Mouse (Mus musculus) CH12.LX (cell line): ENCODE data around the gene Trpm3. TPM values are rescaled to one million over a fixed set of nuclear protein-coding genes. Genes with fewer than 3 reads are reported as not detected.

Experiments used
- DNase-seq: peaks from one replicate; pipeline ENCODE4 v3.0.0-alpha.2; 2013; ENCODE audit errors: extremely low read depth
- H3K27ac ChIP-seq: 2 replicates; pipeline ENCODE4 v1.5.1; 2012; ENCODE audit warnings: low read depth, mild to moderate bottlenecking, control low read depth, moderate library complexity; ENCODE audit not compliant: insufficient read depth
- H3K27me3 ChIP-seq: replicated peaks from 2 replicates; pipeline ENCODE3; 2012; ENCODE audit warnings: inconsistent platforms
- H3K36me3 ChIP-seq, 2 experiments: replicated peaks in 1 of 2; 2 replicates each; pipeline versions ENCODE3 to v1.6.1; 2012; ENCODE audit warnings: inconsistent platforms in 1 of 2, low read length in 1 of 2, mild to moderate bottlenecking in 1 of 2, mixed read lengths in 1 of 2, moderate library complexity in 1 of 2; ENCODE audit not compliant: control insufficient read depth in 1 of 2, insufficient read depth in 1 of 2
- H3K4me1 ChIP-seq, 2 experiments: 2 replicates each; pipeline ENCODE4 v1.6.1; 2012; ENCODE audit warnings: inconsistent platforms in 1 of 2, moderate library complexity in 1 of 2; ENCODE audit not compliant: insufficient read depth in 2 of 2, control insufficient read depth in 1 of 2
- H3K4me2 ChIP-seq: 2 replicates; pipeline ENCODE4 v1.6.1; 2012; ENCODE audit warnings: low read depth, mild to moderate bottlenecking, control low read depth; ENCODE audit not compliant: poor library complexity, insufficient read depth, severe bottlenecking
- H3K4me3 ChIP-seq, 3 experiments: fragments of 150-350 bp in 1 of 3; sonication (generic) in 1 of 3; replicated peaks in 1 of 3; 2 replicates each; pipeline versions ENCODE3 to v1.5.1; 2011 to 2012; ENCODE audit warnings: low read depth in 2 of 3, low read length in 2 of 3, mild to moderate bottlenecking in 2 of 3, moderate library complexity in 2 of 3, control low read depth in 1 of 3, improper control_type of control experiment in 1 of 3, inconsistent platforms in 1 of 3, mixed read lengths in 1 of 3; ENCODE audit not compliant: poor library complexity in 1 of 3
- H3K79me2 ChIP-seq: replicated peaks from 2 replicates; pipeline ENCODE4 v1.6.1; 2012; ENCODE audit warnings: mild to moderate bottlenecking, moderate library complexity; ENCODE audit not compliant: control insufficient read depth, poor library complexity, insufficient read depth, severe bottlenecking; ENCODE audit errors: extremely low read depth
- H3K9ac ChIP-seq: 2 replicates; pipeline ENCODE4 v1.6.1; 2012; ENCODE audit warnings: low read depth, mild to moderate bottlenecking, control low read depth, moderate library complexity; ENCODE audit not compliant: insufficient read depth
- H3K9me3 ChIP-seq: replicated peaks from 2 replicates; pipeline ENCODE3; 2012; ENCODE audit warnings: low read length, inconsistent platforms, mixed read lengths
- BHLHE40 ChIP-seq: IDR thresholded peaks from 2 replicates; pipeline ENCODE4 v1.6.1; 2011; ENCODE audit warnings: mild to moderate bottlenecking, low read depth, low read length, improper control_type of control experiment
- CHD1 ChIP-seq: IDR thresholded peaks from 2 replicates; pipeline ENCODE4 v1.6.1; 2012; ENCODE audit warnings: low read depth, low read length, improper control_type of control experiment, inconsistent platforms
- CHD2 ChIP-seq: IDR thresholded peaks from 2 replicates; pipeline ENCODE4 v1.6.1; 2011; ENCODE audit warnings: low read length, improper control_type of control experiment
- IRF4 ChIP-seq: IDR thresholded peaks from 2 replicates; pipeline ENCODE4 v1.6.1; 2014; ENCODE audit warnings: low read depth, mild to moderate bottlenecking, inconsistent platforms, low read length, improper control_type of control experiment
- KAT2A ChIP-seq: IDR thresholded peaks from 2 replicates; pipeline ENCODE4 v1.6.1; 2012; ENCODE audit warnings: low read length, improper control_type of control experiment, inconsistent platforms; ENCODE audit not compliant: insufficient replicate concordance
- MAX ChIP-seq: IDR thresholded peaks from 2 replicates; pipeline ENCODE4 v1.6.1; 2011; ENCODE audit warnings: low read length, improper control_type of control experiment
- MYC ChIP-seq: IDR thresholded peaks from 2 replicates; pipeline ENCODE4 v1.6.1; 2011; ENCODE audit warnings: low read depth, mild to moderate bottlenecking, improper control_type of control experiment, low read length
- NELFE ChIP-seq: IDR thresholded peaks from 2 replicates; pipeline ENCODE4 v1.6.1; 2011; ENCODE audit warnings: low read depth, low read length, improper control_type of control experiment
- POLR2AphosphoS2 ChIP-seq: IDR thresholded peaks from 2 replicates; pipeline ENCODE4 v1.6.1; 2011; ENCODE audit warnings: low read depth, low read length, improper control_type of control experiment
- RAD21 ChIP-seq: IDR thresholded peaks from 2 replicates; pipeline ENCODE4 v1.6.1; 2011; ENCODE audit warnings: low read depth, mild to moderate bottlenecking, low read length, improper control_type of control experiment, moderate library complexity
- SMC3 ChIP-seq: IDR thresholded peaks from 2 replicates; pipeline ENCODE4 v1.6.1; 2011; ENCODE audit warnings: low read depth, low read length, improper control_type of control experiment
- USF1 ChIP-seq: IDR thresholded peaks from 2 replicates; pipeline ENCODE4 v1.6.1; 2014; ENCODE audit warnings: low read depth, mild to moderate bottlenecking, inconsistent platforms, low read length, improper control_type of control experiment
- ZC3H11A ChIP-seq: IDR thresholded peaks from 2 replicates; pipeline ENCODE4 v1.6.1; 2012; ENCODE audit warnings: low read depth, mild to moderate bottlenecking, inconsistent platforms, low read length, improper control_type of control experiment
- ZNF384 ChIP-seq: IDR thresholded peaks from 2 replicates; pipeline ENCODE4 v1.6.1; 2012; ENCODE audit warnings: low read depth, low read length, improper control_type of control experiment, inconsistent platforms
- dilution Hi-C: fragments of 300-500 bp; cut with MboI; formaldehyde crosslinking; loops from 2 replicates; pipeline ENCODE4 v1.14.3; 2020; ENCODE audit warnings: low sequenced_read_pairs; ENCODE audit not compliant: extremely low pct_unique_long_range_greater_than_20kb, extremely low pct_ligation_motif_present
- in situ Hi-C: fragments of 300-500 bp; cut with MboI; formaldehyde crosslinking; loops from 3 replicates; pipeline ENCODE4 v1.14.3; 2019; ENCODE audit warnings: low sequenced_read_pairs, low pct_ligation_motif_present, low pct_unique_long_range_greater_than_20kb, mixed read lengths
- polyA plus RNA-seq: library from polyadenylated mRNA; unstranded; fragments of >175 nt; gene quantifications from 2 replicates; pipeline ENCODE4 v1.2.1, GENCODE M21; 2012; ENCODE audit warnings: low read depth; ENCODE audit not compliant: insufficient read length
- total RNA-seq, 2 experiments: library from RNA; depleted of rRNA; stranded (reverse); fragments of 300-350 nt in 1 of 2; fragments of >200 nt in 1 of 2; gene quantifications; 2 replicates each; pipeline ENCODE4 v1.2.3; 2012 to 2014

Trpm3 gene
- total and polyA plus RNA-seq, 3 experiments, result 0.01 TPM; not detected in 2

- no peak overlapping the region for H3K4me2 ChIP-seq
- in situ Hi-C loops, result no loop called here
- no peak overlapping the region for H3K27ac ChIP-seq
- no peaks in the 10 kb centered on the region for H3K79me2 ChIP-seq
- H3K4me3 ChIP-seq, result no peak overlapping the region
- TF ChIP-seq RAD21, result no peak
- no peak for TF ChIP-seq CHD1
- no peak for TF ChIP-seq IRF4
- TF ChIP-seq ZC3H11A, result no peak
- no peak for TF ChIP-seq POLR2AphosphoS2
- TF ChIP-seq NELFE, result no peak
- TF ChIP-seq SMC3, result no peak
- TF ChIP-seq MAX, result no peak
- H3K9ac ChIP-seq, result no peak overlapping the region
- no peaks in the 10 kb centered on the region for H3K27me3 ChIP-seq
- peaks cover 5 to 6% of the 10 kb centered on the region in 2 experiments for H3K4me1 ChIP-seq
- DNase-seq, result no peak
- H3K9me3 ChIP-seq, result peaks cover 2% of the 10 kb centered on the region
- H3K36me3 ChIP-seq, result no peaks in the 10 kb centered on the region
- dilution Hi-C loops, result no loop called here
Measured at GRCm38 (mm10) chr19:23035786-23036185, 896.9 kb downstream of the Trpm3 start.

- Histone ChIP-seq H3K27ac (no peak overlapping the region), H3K4me3 (no peak overlapping the region), H3K27me3 (no peaks in the 10 kb centered on the region), H3K79me2 (no peaks in the 10 kb centered on the region), H3K9me3 (peaks cover 2% of the 10 kb centered on the region), H3K4me2 (no peak overlapping the region), H3K4me1 (peaks cover 5 to 6% of the 10 kb centered on the region in 2 experiments), H3K9ac (no peak overlapping the region), H3K36me3 (no peaks in the 10 kb centered on the region)
- no peak for TF ChIP-seq ZC3H11A
- TF ChIP-seq ZNF384, result no peak
- TF ChIP-seq KAT2A, result no peak
- TF ChIP-seq BHLHE40, result no peak
- no peak for TF ChIP-seq MYC
- in situ Hi-C loops (no loop called here), dilution Hi-C loops (no loop called here)
- no peak for DNase-seq
Measured at GRCm38 (mm10) chr19:23036782-23037477, 898.1 kb downstream of the Trpm3 start.

DNA sequence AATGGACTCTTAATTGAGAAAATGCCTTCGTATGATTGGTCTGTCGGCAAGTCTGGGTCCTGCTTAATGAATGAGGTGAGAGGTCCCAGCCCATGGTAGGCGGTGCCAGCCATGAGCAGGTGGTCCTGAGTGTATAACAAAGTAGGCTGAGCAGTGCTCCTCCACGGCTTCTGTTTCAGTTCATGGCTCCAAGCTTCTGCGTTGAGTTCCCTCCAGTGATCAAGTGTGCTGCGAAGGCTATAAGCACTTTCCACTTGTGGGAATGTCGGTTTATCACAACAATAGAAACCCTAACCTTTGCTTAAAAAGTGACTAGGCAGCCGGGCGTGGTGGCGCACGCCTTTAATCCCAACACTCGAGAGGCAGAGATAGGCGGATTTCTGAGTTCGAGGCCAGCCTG, 898.7 kb downstream of the Trpm3 start:
- dilution Hi-C loops (no loop called here), in situ Hi-C loops (no loop called here)
- no peak overlapping the region for H3K9ac ChIP-seq
- no peaks in the 10 kb centered on the region for H3K79me2 ChIP-seq
- peaks cover 5 to 6% of the 10 kb centered on the region in 2 experiments for H3K4me1 ChIP-seq
- H3K9me3 ChIP-seq, result peaks cover 2% of the 10 kb centered on the region
- no peak for DNase-seq
- no peak for TF ChIP-seq MYC
- TF ChIP-seq CHD2, result no peak
- no peak for TF ChIP-seq POLR2AphosphoS2
- no peak for TF ChIP-seq MAX
- no peak for TF ChIP-seq USF1
- H3K27me3 ChIP-seq, result no peaks in the 10 kb centered on the region
- no peak overlapping the region for H3K4me3 ChIP-seq
- H3K36me3 ChIP-seq, result no peaks in the 10 kb centered on the region
- no peak overlapping the region for H3K27ac ChIP-seq
- H3K4me2 ChIP-seq, result no peak overlapping the region
